Mouse (Mus musculus) cerebellum, postnatal 36 days (tissue): Measurements from ENCODE around the gene Armc2.
A peak's percentile ranks its signal among the peaks of the same experiment; 100 is the strongest.

Source experiments
- DNase-seq, 2 experiments: peaks; one replicate each; pipeline ENCODE4 v3.0.0; 2021 to 2022; ENCODE audit warnings: mixed read lengths in 2 of 2

Gene Armc2

DNA sequence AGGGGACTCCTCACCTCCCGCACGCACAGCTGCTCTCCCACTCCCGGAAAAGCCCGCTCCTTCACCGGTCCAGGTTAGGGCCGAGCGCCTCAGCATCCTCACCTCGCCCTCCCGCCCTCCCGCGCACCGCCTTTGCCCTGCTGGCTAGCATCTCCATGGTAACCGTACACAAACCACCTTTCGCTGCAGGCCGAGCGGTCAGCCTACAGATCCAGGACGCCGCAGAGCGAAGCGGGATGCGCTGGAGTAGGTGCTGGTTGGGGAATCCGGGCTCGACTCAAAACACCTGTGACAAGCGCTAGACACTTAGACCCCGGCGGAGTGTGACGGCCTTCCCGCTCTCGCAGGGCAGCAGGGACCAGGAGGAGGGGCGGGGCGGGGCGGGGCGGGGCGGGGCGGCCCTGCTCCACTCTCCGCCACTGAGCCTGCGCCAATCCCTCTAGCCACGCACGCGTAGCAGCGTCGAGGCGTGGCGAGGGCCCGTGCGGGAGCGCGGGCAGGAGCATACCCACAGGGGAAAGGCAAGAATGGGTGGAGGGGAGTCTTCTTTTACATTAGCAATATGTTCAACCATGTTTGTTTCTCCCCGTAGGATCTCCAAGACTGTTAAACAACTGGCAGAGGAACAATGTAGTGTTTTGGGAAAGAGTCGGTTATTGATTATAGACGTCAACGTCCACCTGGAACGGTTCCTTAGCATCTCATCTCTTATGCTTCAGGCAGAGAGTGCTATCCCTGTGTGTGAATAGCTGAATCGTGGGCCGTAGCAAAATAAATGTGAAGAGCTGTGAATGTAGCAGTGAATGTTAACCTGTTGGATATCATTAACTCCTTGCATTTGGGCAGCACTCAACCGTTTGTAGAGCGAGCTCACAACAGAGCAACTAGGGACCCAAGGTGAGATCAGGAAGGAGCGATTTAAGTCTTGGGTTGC lies at the start of gene Armc2:
Armc2 (minus strand) TSS at position 427 of the 934 bp plus-strand sequence.
- peak; percentile 77 to 82 for DNase-seq

DNA sequence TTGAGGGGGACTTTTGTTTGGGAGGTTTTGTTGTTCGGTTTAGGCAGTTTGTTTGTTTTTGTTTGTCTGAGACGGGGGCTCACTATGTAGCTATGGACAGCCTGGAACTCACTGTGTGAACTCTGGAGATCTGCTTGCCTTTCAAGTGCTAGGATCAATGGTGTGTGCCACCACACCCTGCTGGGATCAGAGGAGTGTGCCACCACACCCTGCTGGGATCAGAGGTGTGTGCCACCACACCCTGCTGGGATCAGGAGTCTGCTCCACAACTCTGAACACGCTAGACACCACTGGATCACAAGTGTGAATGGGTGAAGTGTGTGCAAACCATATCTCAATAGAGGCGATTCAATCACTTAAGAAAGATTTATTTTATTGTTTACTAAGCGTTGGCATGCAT lies 46.2 kb upstream of the Armc2 start:
- peak; percentile 58 to 61 for DNase-seq

DNA sequence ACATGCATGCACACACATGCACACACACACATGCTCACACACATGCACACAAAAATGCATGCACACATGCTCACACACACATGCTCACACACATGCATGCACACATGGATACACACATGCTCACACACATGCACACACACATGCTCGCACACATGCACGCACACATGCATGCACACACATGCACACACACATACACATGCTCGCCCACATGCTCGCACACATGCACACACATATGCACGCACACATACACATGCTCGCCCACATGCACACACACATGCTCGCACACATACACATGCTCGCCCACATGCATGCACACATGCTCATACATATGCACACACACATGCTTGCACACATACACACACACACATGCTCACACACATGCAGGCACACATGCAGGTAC lies 41.3 kb upstream of the Armc2 start:
- no peak for DNase-seq

DNA sequence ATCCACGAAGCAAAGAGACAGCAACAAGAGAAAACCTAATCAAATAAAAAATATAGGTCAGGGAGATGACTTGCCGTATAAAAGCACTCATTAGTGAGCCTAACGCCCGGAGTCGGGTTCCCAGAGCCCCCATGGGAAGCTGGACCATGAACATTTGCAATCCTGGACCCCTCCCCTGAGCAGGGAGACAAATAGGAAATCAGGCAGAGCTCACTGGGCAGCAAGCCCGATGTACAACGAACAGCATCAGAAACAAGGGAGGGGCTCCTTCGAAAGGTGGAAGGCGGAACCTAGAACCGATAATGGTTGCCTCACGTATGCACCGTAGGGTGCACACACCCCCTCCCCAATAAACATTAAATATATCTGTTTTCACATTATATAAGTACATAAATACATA lies 39.5 kb upstream of the Armc2 start:
- DNase-seq, result no peak

DNA sequence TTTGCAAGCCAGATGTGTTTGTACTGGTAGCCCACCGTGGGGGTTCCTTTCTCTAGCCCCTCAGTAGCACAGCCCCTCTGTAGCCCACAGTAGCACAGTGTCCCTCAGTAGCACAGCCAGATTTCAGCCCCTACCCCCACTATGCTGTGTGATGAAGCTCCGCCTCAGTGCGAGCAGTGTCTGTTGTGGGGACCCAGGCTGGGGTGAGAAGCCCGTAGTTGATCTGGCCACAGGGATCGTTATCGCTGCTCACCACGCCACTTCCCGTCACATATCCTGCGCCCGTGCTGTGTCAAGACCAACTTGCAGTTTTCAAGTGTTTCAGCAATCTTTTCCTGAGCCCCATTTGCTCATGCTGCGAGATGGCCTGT lies 39.0 kb upstream of the Armc2 start:
- no peak for DNase-seq

DNA sequence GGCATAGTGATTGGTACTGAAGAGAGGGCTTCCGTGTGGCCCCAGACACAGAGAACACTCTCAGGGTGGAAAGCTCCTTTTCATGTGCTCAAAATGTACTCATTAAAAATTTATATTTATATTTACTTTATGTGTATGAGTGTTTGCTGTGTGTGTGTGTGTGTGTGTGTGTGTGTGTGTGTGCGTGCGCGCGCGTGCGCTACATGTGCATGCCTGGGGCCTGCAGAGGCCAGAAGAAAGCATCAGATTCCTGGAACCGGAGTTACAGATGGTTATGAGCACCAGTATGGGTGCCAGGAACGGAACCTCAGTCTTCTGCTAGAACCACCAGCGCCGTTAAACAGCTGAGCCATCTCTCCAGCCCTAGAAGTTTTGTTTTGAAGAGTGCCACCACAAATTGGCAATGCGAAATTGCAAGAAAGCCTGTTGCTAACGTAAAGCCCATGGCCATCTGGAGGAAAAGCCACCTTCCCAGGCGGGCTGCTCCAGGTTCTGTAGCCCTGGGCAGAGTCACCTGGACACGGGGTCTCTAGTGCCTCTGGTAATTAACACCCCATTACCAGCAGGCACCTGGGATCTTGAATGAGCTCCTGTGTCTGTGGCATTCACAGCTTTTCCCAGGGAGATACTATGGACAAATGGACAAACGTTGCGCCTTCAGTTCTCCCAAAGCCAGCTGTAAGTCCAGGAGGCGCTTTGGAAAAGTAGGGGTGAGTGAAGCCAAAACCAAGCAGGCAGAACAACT lies 38.4 kb upstream of the Armc2 start:
- DNase-seq, result no peak

DNA sequence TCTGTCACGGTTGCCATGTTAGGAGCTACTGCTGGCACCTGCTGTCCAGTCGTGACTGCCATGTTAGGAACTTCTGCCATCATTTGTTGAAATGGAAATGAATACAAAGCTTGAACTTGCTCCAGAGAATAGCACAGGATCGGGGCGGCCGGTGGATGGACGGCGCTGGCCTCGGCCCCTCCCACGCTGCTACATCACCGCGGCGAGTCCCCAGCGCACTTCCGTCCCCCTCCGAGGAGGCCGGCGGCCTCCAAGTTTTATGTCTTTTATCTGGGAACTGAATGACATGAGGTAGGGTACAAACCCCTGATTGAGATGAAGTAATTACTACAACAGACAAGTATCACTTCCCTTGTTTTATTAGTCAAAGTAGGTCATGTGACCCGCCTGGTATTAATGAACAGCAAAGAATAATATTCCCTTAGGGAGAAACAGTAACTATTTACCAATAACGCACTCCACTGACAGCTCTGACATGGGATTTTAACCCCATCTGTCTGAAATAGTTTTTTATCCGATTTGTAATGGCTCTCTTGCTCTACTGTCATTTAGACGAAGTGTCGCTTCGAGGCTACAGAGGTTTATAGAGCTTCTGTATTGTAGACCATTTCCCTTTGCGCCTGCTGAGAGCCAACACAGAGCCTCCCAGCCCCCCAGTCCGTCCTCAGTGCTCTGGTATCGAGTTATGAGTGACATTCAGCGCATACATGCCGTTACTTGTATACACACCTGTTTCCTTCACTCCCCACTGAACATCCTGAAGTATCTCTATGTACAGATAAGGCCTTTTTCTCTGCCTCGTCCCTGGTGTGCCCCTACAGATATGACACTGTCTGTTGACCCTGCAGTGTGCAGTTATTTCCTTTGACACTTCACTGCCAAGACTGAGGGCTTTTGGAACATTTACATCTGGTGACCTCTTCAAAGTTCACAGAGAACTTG lies 37.3 kb upstream of the Armc2 start:
- no peak for DNase-seq

DNA sequence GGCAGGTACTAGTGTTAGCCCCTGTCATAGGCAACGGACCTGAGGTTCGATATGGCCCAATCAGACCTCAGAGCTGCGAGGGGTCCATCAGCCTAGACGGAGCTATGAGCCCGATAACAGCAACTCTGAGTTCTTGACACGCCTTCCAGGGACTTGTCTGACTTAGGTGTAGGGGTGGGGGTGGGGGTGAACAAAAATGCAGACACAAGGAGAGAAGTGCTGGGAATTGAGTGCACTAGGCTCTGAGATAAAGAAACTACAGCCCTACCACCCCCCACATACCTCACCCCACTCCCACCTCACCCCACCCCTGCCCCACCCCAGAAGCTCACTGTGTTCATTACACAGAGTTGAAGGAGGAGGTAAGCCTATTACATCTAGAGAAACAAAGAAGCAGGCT lies 32.8 kb upstream of the Armc2 start:
- no peak for DNase-seq

DNA sequence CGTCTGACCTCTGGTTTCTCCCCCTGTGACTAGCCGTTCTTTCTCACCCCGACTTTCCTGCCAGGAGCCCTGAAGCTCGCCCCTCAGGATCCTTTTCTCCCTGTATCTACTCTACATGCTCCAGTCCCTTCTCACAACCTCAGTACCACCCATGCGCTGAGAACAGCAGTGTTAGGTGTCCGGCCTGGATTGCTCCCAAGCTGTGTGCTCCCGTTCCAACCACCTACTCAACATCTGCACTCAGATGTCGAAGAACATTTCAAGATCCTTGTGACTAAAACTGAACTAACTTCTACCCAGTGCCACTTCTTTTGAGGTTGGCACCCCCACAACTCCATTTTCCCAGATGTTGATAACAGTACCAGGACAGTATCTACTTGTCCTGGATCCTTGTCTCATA lies 30.4 kb upstream of the Armc2 start:
- no peak for DNase-seq

DNA sequence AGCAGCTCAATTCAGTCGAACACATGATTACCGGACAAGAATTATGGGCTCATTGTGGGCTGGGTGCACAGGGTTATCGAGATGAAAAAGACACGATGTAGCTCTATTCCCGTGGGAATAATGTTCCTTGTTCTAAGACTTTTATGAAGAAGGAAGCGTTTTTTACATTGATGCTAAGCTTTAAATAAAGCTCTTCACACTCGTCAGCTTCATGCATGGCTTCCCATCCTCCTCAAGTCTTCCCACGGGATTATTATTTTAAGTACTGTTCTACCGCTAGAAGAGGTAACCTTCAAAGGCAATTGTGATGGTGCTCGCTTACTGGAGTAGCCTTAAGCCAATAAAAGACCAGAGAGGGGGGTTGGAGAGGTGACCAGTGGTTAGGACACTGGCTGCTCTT lies 26.3 kb upstream of the Armc2 start:
- no peak for DNase-seq

DNA sequence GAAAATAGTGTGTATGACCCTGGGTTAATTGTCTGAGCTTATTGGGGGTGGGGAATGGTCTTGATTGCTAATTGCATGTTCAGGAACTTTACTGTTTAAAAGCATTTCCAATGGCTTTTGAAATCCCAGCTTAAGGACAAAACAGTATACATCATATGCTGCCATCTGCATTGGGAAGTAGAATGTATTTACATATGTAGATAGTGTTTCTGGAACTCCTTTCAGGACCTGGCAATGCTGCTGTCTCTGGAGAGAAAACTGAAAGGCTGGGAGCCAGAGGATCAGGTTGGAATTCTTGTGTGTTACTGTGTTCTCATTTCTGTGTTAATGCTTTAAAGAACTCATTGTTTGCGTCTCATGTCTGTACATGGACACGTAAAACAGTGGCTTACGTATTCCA lies 25.1 kb upstream of the Armc2 start:
- DNase-seq, result no peak

DNA sequence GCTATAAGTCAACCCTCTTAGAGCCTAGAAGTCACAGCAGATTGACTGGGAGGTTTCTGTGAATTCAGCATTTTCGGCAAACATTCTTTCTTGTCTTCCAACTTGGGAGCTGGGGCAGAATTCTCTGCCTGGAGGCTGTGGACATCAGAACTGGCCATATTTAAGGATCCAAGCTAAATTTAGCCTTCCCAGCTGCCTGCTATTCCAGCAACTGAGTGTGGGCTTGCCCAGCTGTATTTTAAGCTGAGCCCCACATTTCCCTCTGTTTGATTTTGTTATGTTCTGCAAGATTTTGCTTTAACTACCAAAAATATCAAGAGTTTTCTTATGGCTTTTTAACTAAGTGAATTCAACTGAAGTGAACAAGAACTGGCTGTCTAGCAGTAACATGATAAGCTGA lies 24.6 kb upstream of the Armc2 start:
- DNase-seq, result no peak

DNA sequence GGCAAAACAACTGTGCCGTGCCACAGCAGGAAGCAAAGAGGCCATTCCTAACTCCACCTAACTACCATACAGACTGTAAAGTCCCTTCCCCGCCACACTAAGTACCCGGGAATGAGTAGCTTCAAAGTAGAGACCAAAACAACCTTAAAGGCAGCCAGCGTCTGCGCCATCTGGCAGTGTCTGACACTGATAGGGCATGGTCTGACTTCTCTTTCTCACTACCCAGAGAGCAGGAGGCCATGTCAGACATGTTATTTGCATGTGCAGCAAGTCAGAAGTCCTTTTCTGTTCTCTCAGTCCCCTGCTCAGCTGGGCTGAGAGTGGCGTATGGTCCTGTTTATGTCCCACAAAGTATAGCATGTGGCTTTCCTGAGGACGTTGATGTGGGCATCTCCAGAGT lies 23.8 kb upstream of the Armc2 start:
- no peak for DNase-seq

DNA sequence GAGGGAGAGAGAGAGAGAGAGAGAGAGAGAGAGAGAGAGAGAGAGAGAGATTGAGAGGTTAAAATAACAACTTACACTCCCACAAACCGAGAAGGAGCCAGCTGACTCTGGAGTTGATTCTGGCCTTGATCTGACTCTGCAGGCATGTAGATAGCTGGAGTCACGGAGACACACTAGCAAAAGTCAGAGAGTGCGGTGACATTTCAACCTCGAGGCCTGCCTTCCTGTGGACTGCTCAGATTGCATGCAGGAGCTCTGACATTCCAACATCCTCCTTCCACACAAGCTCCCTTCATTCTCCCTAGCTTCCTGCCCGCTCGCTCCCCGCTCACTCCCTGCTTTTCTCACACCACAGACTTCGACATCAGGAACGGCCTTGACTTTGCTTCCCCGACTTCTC lies 20.3 kb upstream of the Armc2 start:
- no peak for DNase-seq

DNA sequence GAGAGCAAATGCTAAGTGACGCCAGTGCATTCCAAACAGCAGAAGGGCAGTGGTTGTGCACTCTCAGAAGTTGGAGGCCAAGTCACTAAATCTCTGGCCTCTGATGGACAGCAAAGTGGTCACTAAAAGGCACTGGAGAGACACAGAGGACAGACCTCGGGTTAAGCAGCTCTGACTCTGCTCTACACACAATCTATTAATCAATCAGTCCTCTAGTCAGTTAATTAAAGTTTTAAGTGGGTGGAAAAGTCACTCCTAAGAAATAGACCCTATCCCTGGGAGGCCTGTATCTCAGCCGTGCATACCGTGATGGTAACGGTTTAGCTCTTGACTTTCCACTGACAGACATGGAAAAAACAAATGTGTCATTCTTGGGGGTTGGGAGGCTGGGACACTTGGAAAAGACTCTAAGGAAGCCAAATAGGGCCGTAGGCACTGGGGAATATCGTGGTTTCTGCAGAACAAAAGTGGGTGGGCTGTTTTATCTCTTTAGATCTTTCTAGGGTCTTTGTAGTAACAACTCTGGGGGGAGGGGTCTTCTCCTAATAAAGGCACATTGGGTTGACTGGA lies 19.1 kb upstream of the Armc2 start:
- DNase-seq, result no peak

DNA sequence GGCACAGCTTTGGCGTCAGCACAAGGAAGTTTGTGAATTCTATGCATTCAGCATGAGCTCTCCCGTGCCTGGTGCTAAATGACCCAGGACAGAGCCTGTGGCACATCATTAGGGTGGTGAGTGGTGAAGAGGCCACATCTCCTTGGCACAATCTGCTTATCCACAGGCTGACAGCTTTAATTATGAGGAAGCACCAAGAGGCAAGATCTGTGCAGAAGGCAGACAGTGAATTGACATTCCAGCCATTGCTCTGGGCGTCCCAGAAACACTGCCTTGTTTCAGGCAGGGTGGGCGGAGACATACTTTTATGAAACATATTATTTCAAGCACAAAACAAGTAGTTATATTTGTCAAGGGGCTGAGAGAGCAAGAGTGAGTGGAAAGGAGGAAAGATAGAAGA lies 18.6 kb upstream of the Armc2 start:
- no peak for DNase-seq

DNA sequence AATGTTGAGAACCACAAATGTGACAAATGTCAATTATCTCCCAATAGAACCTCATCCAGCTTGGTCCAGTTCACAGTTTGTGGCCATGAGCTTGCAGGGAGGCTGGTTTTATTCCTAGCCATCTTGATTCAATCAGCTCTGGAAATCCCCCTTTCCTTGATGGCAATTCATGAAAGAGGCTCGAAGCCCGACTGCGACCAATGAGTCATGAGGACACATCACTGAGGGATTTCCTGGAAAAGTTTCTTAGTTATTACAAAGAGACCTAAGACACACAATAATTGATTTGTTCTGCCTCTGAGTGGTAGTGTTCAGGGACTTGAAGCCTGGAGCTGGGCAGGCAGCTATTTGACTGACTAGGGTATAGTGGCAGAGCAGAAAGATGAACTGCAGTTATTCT lies 15.3 kb upstream of the Armc2 start:
- no peak for DNase-seq

DNA sequence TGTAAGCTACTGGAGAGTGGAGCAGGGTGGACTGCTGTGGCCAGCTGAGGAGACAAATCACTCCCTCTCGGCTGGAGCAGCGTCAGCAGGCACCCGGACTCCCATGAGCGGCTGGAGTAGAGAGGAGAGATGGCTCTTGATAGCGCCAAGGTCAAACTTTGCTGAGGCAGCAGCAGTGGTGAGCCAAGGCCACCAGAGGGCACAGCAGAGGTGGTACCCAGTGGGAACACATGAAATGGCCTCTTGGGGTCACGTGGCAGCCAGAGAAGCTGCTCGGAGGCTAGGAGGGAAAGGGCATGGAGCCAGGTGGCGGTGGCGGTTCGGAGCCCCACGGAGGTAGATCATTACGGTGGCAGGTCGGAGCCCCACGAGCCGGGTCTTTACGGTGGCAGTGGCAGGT lies 12.8 kb upstream of the Armc2 start:
- peak; percentile 91 for DNase-seq

DNA sequence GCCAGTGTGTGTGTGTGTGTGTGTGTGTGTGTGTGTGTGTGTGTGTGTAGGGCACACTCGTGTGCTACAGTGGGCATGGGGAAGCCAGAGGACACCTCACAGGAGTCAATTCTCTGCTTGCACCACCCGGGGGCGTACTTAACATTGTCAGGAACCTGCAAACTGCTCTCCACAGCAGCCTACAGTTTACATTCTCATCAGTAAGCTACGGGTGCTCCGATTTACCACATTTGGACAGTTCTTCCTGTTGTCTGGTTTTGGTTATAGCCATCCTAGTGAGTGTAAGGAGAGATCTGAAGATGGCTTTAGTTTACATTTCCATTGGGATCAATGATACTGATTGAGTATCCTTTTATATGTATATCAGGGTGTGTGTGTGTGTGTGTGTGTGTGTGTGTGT lies 11.3 kb upstream of the Armc2 start:
- DNase-seq, result peak in 1 of 2 experiments; percentile 20

DNA sequence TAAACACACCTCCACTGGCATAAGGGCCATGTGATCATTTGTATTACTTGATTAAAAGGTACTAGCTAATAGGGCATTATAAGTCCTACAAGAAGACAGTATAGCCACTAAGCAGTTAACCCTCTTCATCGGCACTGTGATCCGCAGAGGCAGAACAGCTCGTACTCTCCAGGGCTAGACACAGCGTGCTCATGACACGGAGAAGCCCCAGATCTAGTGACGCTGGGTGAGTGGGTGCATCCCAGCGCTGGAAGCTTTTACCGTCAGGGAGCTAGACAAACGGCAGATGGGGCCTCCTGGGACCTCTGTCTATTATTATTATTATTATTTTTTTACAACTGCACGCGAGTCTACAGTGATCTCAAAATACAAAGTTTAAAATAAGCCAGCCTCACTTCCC lies 9.1 kb upstream of the Armc2 start:
- DNase-seq, result no peak

DNA sequence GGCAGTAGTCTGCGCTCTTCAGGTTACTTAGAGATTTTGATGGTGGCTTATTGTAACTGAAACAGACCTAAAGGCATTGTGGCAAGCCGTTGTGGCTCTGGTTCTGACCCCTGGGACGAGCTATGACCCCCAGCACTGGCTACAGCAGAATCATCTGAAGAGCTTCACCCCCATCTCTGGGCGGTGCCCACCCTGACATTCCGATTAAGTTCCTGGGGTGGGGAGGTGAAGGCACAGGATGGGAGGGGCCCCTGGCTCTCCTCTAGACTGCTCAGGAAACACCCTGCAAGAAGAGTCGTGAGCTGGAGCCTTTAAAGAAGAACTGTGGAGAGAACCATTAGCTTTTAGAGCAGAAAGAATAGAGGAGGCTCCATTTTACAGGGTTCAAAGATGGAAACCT lies 6.2 kb upstream of the Armc2 start:
- DNase-seq, result no peak

DNA sequence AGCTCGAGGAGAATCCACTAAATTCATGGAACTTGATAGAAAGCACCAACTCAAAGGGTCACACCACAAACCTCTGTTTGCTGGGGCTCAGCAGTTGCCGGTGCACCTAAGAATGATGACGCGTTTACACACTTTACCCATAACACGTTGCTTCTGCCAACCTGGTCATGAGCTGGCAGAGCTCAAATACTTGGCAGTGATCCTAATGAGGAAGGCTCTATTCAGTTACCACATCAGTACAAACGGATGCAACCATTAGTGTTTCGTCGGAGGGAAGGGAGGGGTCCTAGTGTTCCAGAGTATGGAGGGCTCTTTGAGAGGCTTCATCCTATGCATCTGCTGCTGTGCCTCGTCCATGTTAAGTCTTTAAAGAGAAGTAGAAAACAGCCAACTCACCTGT lies 3.3 kb upstream of the Armc2 start:
- DNase-seq, result no peak

DNA sequence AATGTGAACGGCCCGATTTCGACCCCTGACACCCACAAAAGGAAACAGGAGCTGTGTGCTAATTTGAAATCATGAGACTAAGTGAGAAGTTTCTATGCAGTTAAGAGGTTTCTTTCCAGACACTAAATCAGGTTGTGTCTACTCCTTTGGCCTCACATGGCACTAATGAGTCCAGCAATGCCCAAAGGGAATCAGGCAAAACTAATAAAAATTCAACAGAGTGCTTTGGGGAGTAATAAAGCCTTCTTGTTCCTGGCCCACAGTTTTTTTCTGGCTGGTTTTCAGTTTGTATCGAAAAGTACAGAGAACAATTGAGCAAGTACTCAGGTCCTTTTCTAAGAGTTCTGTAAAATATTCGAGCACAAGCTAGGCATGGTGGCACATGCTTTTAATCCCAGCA lies 4.2 kb downstream of the Armc2 start:
- no peak for DNase-seq
